Comparison of ENCODE assay signal across 22 mouse cellular contexts in genomic region chr11:16770966-16771365, GRCm38 (mm10). TPM values are rescaled to one million over a fixed set of nuclear protein-coding genes. Genes with fewer than 3 reads are reported as not detected.
A peak's percentile ranks its signal among the peaks of the same experiment; 100 is the strongest.
DNase-seq lines count a peak whose midpoint lies in the region; ATAC-seq and TF ChIP-seq lines count a peak whose summit lies in the region.
"Had no signal": no experiment of that assay in that cellular context is flagged by ENCODE, and none has a peak within 500 bp of the region (broad histone marks: within the 10 kb centered on the region; RNA-seq: fewer than 3 reads in every experiment).

No protein-coding gene starts in this region.

- intact Hi-C loops in gastrocnemius, adult 2 months (cut with DNase I): no loop called here

- H3K9ac ChIP-seq in kidney, embryonic 16.5 days (replicated peaks; ENCODE audit: low read length): no peak overlapping the region
- H3K9ac ChIP-seq: embryonic facial prominence, embryonic 15.5 days; forebrain, embryonic 15.5 days; heart, embryonic 13.5 days; hindbrain, embryonic 13.5 days; limb, embryonic 12.5 days; liver, embryonic 15.5 days had no signal

- H3K27me3 ChIP-seq in kidney, embryonic 16.5 days (ENCODE audit: insufficient read depth, low read length): no peaks in the 10 kb centered on the region
- H3K27me3 ChIP-seq: embryonic facial prominence, embryonic 15.5 days; forebrain, embryonic 15.5 days; hindbrain, embryonic 13.5 days; limb, embryonic 12.5 days; liver, embryonic 15.5 days had no signal

- 70% methylated on average over 4 of the region's 4 CpGs for WGBS in kidney, embryonic 16.5 days

- H3K4me2 ChIP-seq in kidney, embryonic 16.5 days (replicated peaks; ENCODE audit: low read depth, low read length): no peak overlapping the region
- H3K4me2 ChIP-seq: embryonic facial prominence, embryonic 15.5 days; forebrain, embryonic 15.5 days; heart, embryonic 13.5 days; hindbrain, embryonic 13.5 days; limb, embryonic 12.5 days; liver, embryonic 15.5 days had no signal

- no peaks in the 10 kb centered on the region for H3K36me3 ChIP-seq in kidney, embryonic 16.5 days (ENCODE audit: insufficient read depth, low read length)
- H3K36me3 ChIP-seq: embryonic facial prominence, embryonic 15.5 days; forebrain, embryonic 15.5 days; G1E; heart, embryonic 13.5 days; hindbrain, embryonic 13.5 days; limb, embryonic 12.5 days; liver, embryonic 15.5 days had no signal

- peak; percentile 41 for DNase-seq in gastrocnemius, adult 2 months
- DNase-seq in gastrocnemius, postnatal 4 days (ENCODE audit: low spot score in 2 of 2): no peak
- DNase-seq in kidney, adult 9 months: peak; percentile 50
- peak; percentile 8 for DNase-seq in lung, postnatal 36 days
- no peak for DNase-seq in lung, postnatal 10 days
- DNase-seq in spleen, postnatal 36 days (ENCODE audit: low spot score in 2 of 2): no peak
- DNase-seq: adrenal gland, postnatal 25 days; cerebellum, adult 9-10 months; kidney, adult 11 months; kidney, postnatal 10 days; lung, postnatal 4 days; midbrain, embryonic 14.5 days had no signal

- peak overlapping the region; percentile 48 for H3K27ac ChIP-seq in gastrocnemius, adult 2 months
- H3K27ac ChIP-seq in kidney, embryonic 16.5 days (ENCODE audit: low read length): no peak overlapping the region
- H3K27ac ChIP-seq: embryonic facial prominence, embryonic 15.5 days; forebrain, embryonic 15.5 days; hindbrain, embryonic 13.5 days; limb, embryonic 12.5 days; liver, embryonic 15.5 days had no signal

- no peaks in the 10 kb centered on the region for H3K9me3 ChIP-seq in kidney, embryonic 16.5 days (ENCODE audit: low read length)
- H3K9me3 ChIP-seq: embryonic facial prominence, embryonic 15.5 days; forebrain, embryonic 15.5 days; G1E; heart, embryonic 13.5 days; hindbrain, embryonic 13.5 days; limb, embryonic 12.5 days; liver, embryonic 15.5 days had no signal

- no peak for TF ChIP-seq CTCF in gastrocnemius, adult 2 months (IDR thresholded peaks at IDR 0.05)

- no peak for ATAC-seq in kidney, embryonic 16.5 days (ENCODE audit: low FRiP score, low TSS enrichment)
- ATAC-seq: forebrain, embryonic 15.5 days had no signal

- no peak overlapping the region for H3K4me3 ChIP-seq in gastrocnemius, adult 2 months
- no peak overlapping the region for H3K4me3 ChIP-seq in kidney, embryonic 16.5 days (ENCODE audit: low read length)
- H3K4me3 ChIP-seq: embryonic facial prominence, embryonic 15.5 days; forebrain, embryonic 15.5 days; heart, embryonic 13.5 days; hindbrain, embryonic 13.5 days; limb, embryonic 12.5 days; liver, embryonic 15.5 days had no signal

- H3K4me1 ChIP-seq in kidney, embryonic 16.5 days (ENCODE audit: insufficient read depth, low read length): peaks cover 5% of the 10 kb centered on the region; the same call in 1 of the 2 replicates
- H3K4me1 ChIP-seq: liver, embryonic 15.5 days had no signal

RNA-seq across cellular contexts. Expression of gene Egfr, which starts 19.0 kb away (rescaled TPM):
- total RNA-seq in gastrocnemius, adult 2 months (2021): 10 to 100 TPM; 12.2 to 14.7 TPM
- 10 to 100 TPM; 32.9 to 40.1 TPM for total RNA-seq in gastrocnemius, postnatal 4 days (2021)
- 4.0 and 4.9 TPM in 2 replicates for polyA plus RNA-seq in kidney, embryonic 16.5 days (2015; fragmentation: Nextera tagmentation; extraction: Ambion mirVana)
- total RNA-seq: common myeloid progenitor, adult 5-6 weeks; megakaryocyte-erythroid progenitor cell, adult 5-6 weeks had no signal
- polyA plus RNA-seq: G1E had no signal

Comparison
In these comparisons a context has a peak if more than half of its experiments do, and no peak if none do; other contexts are left out.
1. DNase-seq: peak in gastrocnemius, adult 2 months (single experiment), kidney, adult 9 months (single experiment) and lung, postnatal 36 days (single experiment); none in gastrocnemius, postnatal 4 days (0 of 2), lung, postnatal 10 days (single experiment) and spleen, postnatal 36 days (0 of 2).